Mouse (Mus musculus) liver, embryonic 14 days (tissue): ENCODE results near the gene Phykpl. TPM values are rescaled to one million over a fixed set of nuclear protein-coding genes. Genes with fewer than 3 reads are reported as not detected.

Experiments
- polyA plus RNA-seq: library from polyadenylated mRNA; depleted of rRNA; stranded (reverse); fragments of >200 nt; gene quantifications from 2 replicates; pipeline ENCODE4 v1.2.3, GENCODE M21; 2012; rRNA removed

The Phykpl gene
- 8.8 and 10.1 TPM in 2 replicates for polyA plus RNA-seq

GRCm38 (mm10) chr11:51584431-51585248, at the start of gene Phykpl:
Phykpl (plus strand) TSS chr11:51584757.

GRCm38 (mm10) chr11:51606447-51607095, 22.0 kb downstream of the Phykpl start, which contains the start of gene Hnrnpab:
Hnrnpab (minus strand) TSS chr11:51606847.

GRCm38 (mm10) chr11:51619409-51620060, 35.0 kb downstream of the Phykpl start, which contains the start of gene Nhp2:
Nhp2 (plus strand) TSS chr11:51619735.

GRCm38 (mm10) chr11:51635525-51636322, 51.2 kb downstream of the Phykpl start, which contains the start of gene Rmnd5b:
Rmnd5b (minus strand) TSS chr11:51635896.

GRCm38 (mm10) chr11:51650691-51651515, 66.3 kb downstream of the Phykpl start, which contains the start of the genes N4bp3 and D930048N14Rik:
N4bp3 (minus strand) TSS chr11:51650842.
D930048N14Rik (plus strand) TSS chr11:51650954.

Other genes with a start within 250 kb of the Phykpl start
- 274 and 281 TPM in 2 replicates for gene Hnrnpab, start 22.1 kb downstream of the Phykpl start, polyA plus RNA-seq
- gene Nhp2, start 35.0 kb downstream of the Phykpl start, polyA plus RNA-seq = 81.1 and 90.9 TPM in 2 replicates
- 12.4 and 15.0 TPM in 2 replicates for gene Rmnd5b, start 51.1 kb downstream of the Phykpl start, polyA plus RNA-seq
- 1.0 and 1.3 TPM in 2 replicates for gene N4bp3, start 66.1 kb downstream of the Phykpl start, polyA plus RNA-seq
- 0.85 and 1.0 TPM in 2 replicates for gene D930048N14Rik, start 66.2 kb downstream of the Phykpl start, polyA plus RNA-seq
- gene 0610009B22Rik, start 104.1 kb downstream of the Phykpl start, polyA plus RNA-seq = 15.8 and 18.5 TPM in 2 replicates
- 3.2 and 4.5 TPM in 2 replicates for gene Sec24a, start 178.9 kb downstream of the Phykpl start, polyA plus RNA-seq
- 34.7 and 45.1 TPM in 2 replicates for gene Sar1b, start 178.9 kb downstream of the Phykpl start, polyA plus RNA-seq